ENCODE assay signal across 22 mouse cellular contexts in genomic region chr14:19327321-19327720, GRCm38 (mm10).
A peak's percentile ranks its signal among the peaks of the same experiment; 100 is the strongest.
DNase-seq lines count a peak whose midpoint lies in the region; ATAC-seq and TF ChIP-seq lines count a peak whose summit lies in the region.
"Had no signal": no experiment of that assay in that cellular context is flagged by ENCODE, and none has a peak within 500 bp of the region (broad histone marks: within the 10 kb centered on the region; RNA-seq: fewer than 3 reads in every experiment).

No protein-coding gene starts in this region.

- H3K4me2 ChIP-seq in liver, embryonic 14.5 days (ENCODE audit: low read depth) = no peak overlapping the region
- no peak overlapping the region for H3K4me2 ChIP-seq in liver, embryonic 12.5 days
- no peak overlapping the region for H3K4me2 ChIP-seq in midbrain, postnatal 0 days (ENCODE audit: low read depth, low read length, poor library complexity, severe bottlenecking)
- H3K4me2 ChIP-seq: forebrain, embryonic 15.5 days; heart, embryonic 11.5 days; heart, embryonic 15.5 days; hindbrain, embryonic 13.5 days had no signal

- H3K36me3 ChIP-seq in liver, embryonic 14.5 days (replicated peaks; ENCODE audit: control insufficient read depth, insufficient read depth, low read depth) = no peaks in the 10 kb centered on the region
- no peaks in the 10 kb centered on the region for H3K36me3 ChIP-seq in liver, embryonic 12.5 days
- no peaks in the 10 kb centered on the region for H3K36me3 ChIP-seq in ES-E14 (ENCODE audit: control insufficient read depth, insufficient read depth, low read length, poor library complexity, severe bottlenecking)
- H3K36me3 ChIP-seq in midbrain, postnatal 0 days (ENCODE audit: insufficient read depth, low read length) = no peaks in the 10 kb centered on the region
- H3K36me3 ChIP-seq: embryonic facial prominence, embryonic 10.5 days; forebrain, embryonic 15.5 days; heart, embryonic 15.5 days; hindbrain, embryonic 13.5 days had no signal

- no peaks in the 10 kb centered on the region for H3K4me1 ChIP-seq in liver, embryonic 14.5 days (replicated peaks; ENCODE audit: control insufficient read depth in 2 of 2, insufficient read depth in 2 of 2, low read length in 1 of 2)
- H3K4me1 ChIP-seq in liver, embryonic 12.5 days = no peaks in the 10 kb centered on the region
- no peaks in the 10 kb centered on the region for H3K4me1 ChIP-seq in ES-E14 (ENCODE audit: control insufficient read depth in 2 of 2, insufficient read depth in 2 of 2, low read length in 2 of 2, poor library complexity in 1 of 2)
- no peaks in the 10 kb centered on the region for H3K4me1 ChIP-seq in midbrain, postnatal 0 days (ENCODE audit: insufficient read depth, low read length)
- H3K4me1 ChIP-seq: embryonic facial prominence, embryonic 10.5 days; forebrain, embryonic 15.5 days; heart, embryonic 15.5 days; hindbrain, embryonic 13.5 days had no signal

- no peaks in the 10 kb centered on the region for H3K9me3 ChIP-seq in liver, embryonic 14.5 days (ENCODE audit: control insufficient read depth, low read length)
- H3K9me3 ChIP-seq in liver, embryonic 12.5 days (replicated peaks) = peaks cover 12% of the 10 kb centered on the region; the same call in 1 of the 2 replicates
- H3K9me3 ChIP-seq in ES-E14 (ENCODE audit: control insufficient read depth, insufficient read depth, low read depth, low read length) = no peaks in the 10 kb centered on the region
- H3K9me3 ChIP-seq in midbrain, postnatal 0 days (ENCODE audit: low read length) = peaks cover 21% of the 10 kb centered on the region

- no peak overlapping the region for H3K4me3 ChIP-seq in liver, embryonic 14.5 days (ENCODE audit: insufficient read depth in 1 of 2, low read depth in 2 of 2, low read length in 2 of 2)
- H3K4me3 ChIP-seq in liver, embryonic 12.5 days = no peak overlapping the region
- no peak overlapping the region for H3K4me3 ChIP-seq in ES-E14 (ENCODE audit: insufficient read depth in 1 of 2, low read depth in 1 of 2, low read length in 2 of 2, poor library complexity in 1 of 2, severe bottlenecking in 1 of 2)
- no peak overlapping the region for H3K4me3 ChIP-seq in midbrain, postnatal 0 days (ENCODE audit: low read depth, low read length)
- H3K4me3 ChIP-seq: embryonic facial prominence, embryonic 10.5 days; forebrain, embryonic 15.5 days; heart, adult 2 months; heart, embryonic 15.5 days; hindbrain, embryonic 13.5 days had no signal

- no peak overlapping the region for H3K27ac ChIP-seq in liver, embryonic 14.5 days
- H3K27ac ChIP-seq in liver, embryonic 12.5 days = no peak overlapping the region
- H3K27ac ChIP-seq in ES-E14 (ENCODE audit: insufficient read depth, low read depth, low read length, poor library complexity, severe bottlenecking) = no peak overlapping the region
- no peak overlapping the region for H3K27ac ChIP-seq in midbrain, postnatal 0 days (ENCODE audit: low read depth, low read length)
- H3K27ac ChIP-seq: embryonic facial prominence, embryonic 10.5 days; forebrain, embryonic 15.5 days; heart, adult 2 months; heart, embryonic 15.5 days; hindbrain, embryonic 13.5 days; hindbrain, postnatal 0 days had no signal

- TF ChIP-seq CTCF in liver, embryonic 14.5 days (IDR thresholded peaks at IDR 0.05; ENCODE audit: low read depth) = 0 out of 2 replicates have a peak, but pooled peaks have one; percentile 19
- TF ChIP-seq CTCF in midbrain, postnatal 0 days (IDR thresholded peaks at IDR 0.05) = no peak

- no peak for TF ChIP-seq EP300 in liver, embryonic 14.5 days (IDR thresholded peaks at IDR 0.05; ENCODE audit: low read depth)

- 65% methylated on average over 6 of the region's 6 CpGs for WGBS in liver, embryonic 14.5 days (ENCODE audit: insufficient replicate concordance)
- 65% methylated on average over 6 of the region's 6 CpGs for WGBS in liver, embryonic 12.5 days (ENCODE audit: insufficient replicate concordance)
- 83% methylated on average over 6 of the region's 6 CpGs for WGBS in midbrain, postnatal 0 days

- no peak for DNase-seq in liver, embryonic 14.5 days (ENCODE audit: low read depth in 3 of 3, low spot score in 3 of 3)
- DNase-seq in A20 (ENCODE audit: low read depth, low spot score) = peak; percentile 52
- peak; percentile 7 for DNase-seq in ES-E14 (ENCODE audit: low read depth, low spot score)
- DNase-seq in ZHBTc4 (ENCODE audit: low read depth, low spot score) = peak; percentile 61
- DNase-seq in midbrain, postnatal 0 days (ENCODE audit: low spot score) = no peak
- DNase-seq: adrenal gland, adult 2 months; adrenal gland, postnatal 25 days; cerebellum, adult 18-20 months; cerebellum, adult 9-11 months; cerebellum, postnatal 36 days; heart, adult 2 months; heart, postnatal 14 days; kidney, adult 11 months had no signal

- in situ Hi-C loops in ES-E14 (cut with MboI; ENCODE audit: low sequenced_read_pairs in 2 of 2, unreplicated experiment in 2 of 2) = no loop called here

- ATAC-seq in liver, embryonic 14.5 days (ENCODE audit: insufficient read depth) = no peak
- ATAC-seq in liver, embryonic 12.5 days = no peak
- no peak for ATAC-seq in midbrain, postnatal 0 days (ENCODE audit: low FRiP score)
- no peak for ATAC-seq in megakaryocyte, adult 5-6 weeks (ENCODE audit: poor library complexity, severe bottlenecking)
- ATAC-seq: activated CD4-positive, CD25-positive, alpha-beta regulatory T cell, adult 4 months; forebrain, embryonic 15.5 days; hindbrain, postnatal 0 days had no signal

- H3K27me3 ChIP-seq in liver, embryonic 14.5 days (ENCODE audit: control insufficient read depth, insufficient read depth, low read length) = no peaks in the 10 kb centered on the region
- H3K27me3 ChIP-seq in liver, embryonic 12.5 days (replicated peaks) = no peaks in the 10 kb centered on the region
- no peaks in the 10 kb centered on the region for H3K27me3 ChIP-seq in midbrain, postnatal 0 days (ENCODE audit: insufficient read depth, low read length)
- H3K27me3 ChIP-seq: forebrain, embryonic 15.5 days; heart, embryonic 15.5 days; hindbrain, embryonic 13.5 days had no signal

- H3K9ac ChIP-seq in liver, embryonic 14.5 days (replicated peaks) = no peak overlapping the region
- H3K9ac ChIP-seq in liver, embryonic 12.5 days = no peak overlapping the region
- H3K9ac ChIP-seq in ES-E14 (ENCODE audit: insufficient read depth, low read depth, low read length, poor library complexity, severe bottlenecking) = no peak overlapping the region
- H3K9ac ChIP-seq in midbrain, postnatal 0 days (replicated peaks; ENCODE audit: low read length, poor library complexity, severe bottlenecking) = no peak overlapping the region
- H3K9ac ChIP-seq: forebrain, embryonic 15.5 days; heart, embryonic 15.5 days; hindbrain, embryonic 13.5 days had no signal

TF ChIP-seq in ES-E14, 5 proteins besides CTCF, POLR2A, EP300 and RAD21:
- TF ChIP-seq ZC3H11A (IDR thresholded peaks at IDR 0.05; ENCODE audit: borderline replicate concordance, low read depth, low read length) (peak; percentile 10; the same call in 1 of the 2 replicates), ZNF384 (IDR thresholded peaks at IDR 0.05; ENCODE audit: low read depth, low read length) (no peak), CHD2 (IDR thresholded peaks at IDR 0.05; ENCODE audit: low read depth, low read length) (no peak)
TF ChIP-seq in ES-E14: peak in this region for 1.

Comparison
In these comparisons a context has a peak if more than half of its experiments do, and no peak if none do; other contexts are left out.
1. DNase-seq: peak in A20 (single experiment), ES-E14 (single experiment) and ZHBTc4 (single experiment); none in liver, embryonic 14.5 days (0 of 3) and midbrain, postnatal 0 days (single experiment).